Mouse (Mus musculus) brain, embryonic 14.5 days (tissue): Measurements from ENCODE around the gene Cfap43. TPM values are rescaled to one million over a fixed set of nuclear protein-coding genes. Genes with fewer than 3 reads are reported as not detected.

ENCODE experiments used
- DNase-seq: peaks from one replicate; pipeline ENCODE4 v3.0.0-alpha.2; 2011; ENCODE audit warnings: low read depth
- CTCF ChIP-seq: fragments of 200-500 bp; IDR thresholded peaks from 2 replicates; pipeline ENCODE4 v1.5.1; 2012; ENCODE audit warnings: inconsistent platforms, mild to moderate bottlenecking, moderate library complexity, borderline replicate concordance; ENCODE audit not compliant: insufficient read depth, insufficient read length; ENCODE audit errors: extremely low read depth
- POLR2A ChIP-seq: fragments of 200-500 bp; IDR thresholded peaks from 2 replicates; pipeline ENCODE4 v1.6.1; 2012; ENCODE audit warnings: mild to moderate bottlenecking, inconsistent platforms, borderline replicate concordance; ENCODE audit not compliant: poor library complexity, insufficient read depth, insufficient read length, severe bottlenecking; ENCODE audit errors: extremely low read depth
- polyA plus RNA-seq: library from polyadenylated mRNA; depleted of rRNA; stranded (reverse); fragments of >200 nt; gene quantifications from 2 replicates; pipeline ENCODE4 v1.2.3, GENCODE M21; 2012

Cfap43 gene
- polyA plus RNA-seq, 1 experiment = 2.6 TPM

DNA sequence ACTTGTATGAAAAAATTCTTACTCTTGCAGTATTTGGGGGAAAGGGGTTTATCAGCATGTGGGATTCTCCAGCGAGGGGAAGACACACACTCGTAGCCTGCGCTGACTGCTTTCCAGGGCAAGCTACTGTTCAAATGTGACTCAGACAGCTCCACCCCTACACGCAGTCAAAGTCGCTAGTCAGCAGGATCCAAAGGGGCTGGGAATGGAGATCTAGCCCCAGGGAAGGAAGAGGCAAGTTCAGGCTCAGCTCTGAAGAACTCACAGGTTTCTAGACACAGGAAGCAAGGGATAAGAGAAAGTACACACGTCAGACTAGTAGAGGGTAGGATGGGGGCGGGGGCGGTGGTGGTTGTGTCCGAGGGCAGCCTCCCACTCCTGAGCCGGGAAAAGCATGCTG, 18.5 kb downstream of the Cfap43 start:
- no peak for DNase-seq
- TF ChIP-seq POLR2A (no peak), CTCF (no peak)

DNA sequence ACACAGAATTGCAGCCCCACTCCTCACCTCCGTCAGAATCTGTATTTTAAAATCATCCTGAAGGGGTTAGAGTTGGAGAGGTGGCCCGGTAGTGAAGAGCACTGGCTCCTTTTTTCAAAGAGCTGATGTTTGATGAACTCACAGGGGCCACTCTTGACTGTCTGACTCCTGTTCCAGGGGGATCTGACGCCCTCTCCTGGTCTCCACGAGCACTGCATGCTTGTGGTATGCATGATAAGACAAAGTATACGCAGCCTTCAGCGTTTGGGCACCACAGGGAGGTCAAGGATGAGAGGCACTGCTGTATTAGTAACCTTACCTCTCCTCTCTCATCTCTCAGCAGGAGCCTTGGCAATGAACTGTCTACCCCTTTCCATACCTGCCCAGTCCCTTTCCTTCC, 19.1 kb downstream of the Cfap43 start:
- TF ChIP-seq CTCF = no peak
- TF ChIP-seq POLR2A = no peak
- DNase-seq = no peak

DNA sequence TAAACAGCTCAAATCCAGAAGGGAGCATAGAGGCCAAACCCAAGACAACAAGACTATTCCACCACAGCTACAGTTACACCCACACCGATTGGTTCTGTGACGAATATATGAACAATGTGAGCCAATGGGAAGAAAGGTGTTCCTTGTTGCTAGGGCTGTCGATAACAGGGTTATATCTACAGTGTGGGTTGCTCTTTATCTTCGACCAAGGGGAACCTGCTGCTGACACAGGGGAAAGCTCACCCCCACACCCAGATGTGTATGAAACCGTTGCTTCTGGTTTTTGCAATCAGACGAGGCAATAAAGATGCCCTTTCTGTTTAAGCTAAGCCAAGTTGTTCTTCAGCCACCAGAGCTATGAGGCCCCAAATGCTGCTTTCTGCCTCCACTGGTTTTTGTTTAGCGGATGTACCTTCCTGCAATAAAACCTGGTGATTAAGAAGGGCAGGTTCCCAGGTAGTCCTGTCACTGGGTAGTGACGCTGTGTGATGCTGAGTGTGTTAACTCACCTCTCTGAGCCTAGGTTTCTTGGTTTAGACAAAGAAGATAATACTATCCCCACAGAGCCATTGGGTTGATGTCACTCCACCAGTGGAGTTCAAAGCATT, 20.5 kb downstream of the Cfap43 start:
- DNase-seq = no peak
- TF ChIP-seq CTCF (no peak), POLR2A (no peak)

DNA sequence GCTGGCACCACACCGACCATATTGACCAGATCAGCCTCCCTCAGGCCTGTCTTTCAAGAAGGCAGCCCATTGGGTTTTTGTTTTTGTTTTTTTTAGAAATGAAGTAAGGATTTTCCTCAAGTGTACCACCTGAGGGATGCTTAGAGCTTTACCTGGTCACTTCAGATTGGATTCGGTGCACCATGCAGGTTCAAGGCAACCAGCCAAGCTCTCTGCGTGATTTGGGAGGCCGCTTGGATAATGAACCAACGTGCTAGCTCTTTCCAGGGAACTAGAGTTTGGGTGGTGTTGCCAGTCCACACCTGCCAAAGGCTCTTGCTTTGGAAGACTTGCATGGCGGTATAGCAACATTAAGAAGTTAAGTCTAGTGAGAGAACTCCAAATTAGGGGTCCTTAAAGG, 26.0 kb downstream of the Cfap43 start:
- no peak for TF ChIP-seq CTCF
- no peak for TF ChIP-seq POLR2A

DNA sequence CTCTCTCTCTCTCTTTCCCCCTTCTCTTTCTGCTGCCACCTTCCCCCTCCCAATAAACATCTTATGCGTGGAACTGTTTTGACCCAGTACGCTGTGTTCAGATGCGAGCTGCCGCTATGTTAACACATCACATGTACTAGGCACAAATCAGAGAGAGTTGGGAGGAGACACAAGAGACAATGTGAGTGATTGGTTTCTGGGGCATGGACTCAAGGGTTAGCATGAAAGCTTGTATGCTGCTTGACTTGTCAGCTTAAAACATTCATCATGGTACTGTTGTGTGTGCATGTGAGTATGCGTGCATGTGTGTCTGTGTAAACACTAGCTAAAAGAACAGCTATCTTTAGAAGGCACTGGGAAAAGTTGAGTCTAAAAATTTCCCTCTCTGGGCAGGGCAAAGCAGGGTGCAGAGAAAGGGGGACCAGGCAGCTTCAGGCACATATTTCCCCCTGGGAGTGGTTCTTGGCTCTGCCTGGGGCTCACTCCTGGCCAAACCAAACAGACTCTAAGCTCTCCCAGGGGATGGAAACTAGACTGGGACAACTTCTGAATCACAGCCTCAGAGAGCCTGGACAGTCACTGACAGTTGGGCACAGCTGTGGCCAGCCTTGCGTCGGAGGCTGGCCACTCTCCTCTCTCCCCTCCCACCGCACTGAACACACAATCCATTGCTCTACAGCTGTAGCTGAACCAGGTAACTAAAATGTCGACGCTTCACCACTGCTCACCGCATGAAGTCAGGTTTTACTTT, 27.4 kb downstream of the Cfap43 start:
- no peak for DNase-seq
- TF ChIP-seq CTCF (no peak), POLR2A (no peak)

More for the DNA sequence above, 26.0 kb downstream of the Cfap43 start:
- no peak for DNase-seq

DNA sequence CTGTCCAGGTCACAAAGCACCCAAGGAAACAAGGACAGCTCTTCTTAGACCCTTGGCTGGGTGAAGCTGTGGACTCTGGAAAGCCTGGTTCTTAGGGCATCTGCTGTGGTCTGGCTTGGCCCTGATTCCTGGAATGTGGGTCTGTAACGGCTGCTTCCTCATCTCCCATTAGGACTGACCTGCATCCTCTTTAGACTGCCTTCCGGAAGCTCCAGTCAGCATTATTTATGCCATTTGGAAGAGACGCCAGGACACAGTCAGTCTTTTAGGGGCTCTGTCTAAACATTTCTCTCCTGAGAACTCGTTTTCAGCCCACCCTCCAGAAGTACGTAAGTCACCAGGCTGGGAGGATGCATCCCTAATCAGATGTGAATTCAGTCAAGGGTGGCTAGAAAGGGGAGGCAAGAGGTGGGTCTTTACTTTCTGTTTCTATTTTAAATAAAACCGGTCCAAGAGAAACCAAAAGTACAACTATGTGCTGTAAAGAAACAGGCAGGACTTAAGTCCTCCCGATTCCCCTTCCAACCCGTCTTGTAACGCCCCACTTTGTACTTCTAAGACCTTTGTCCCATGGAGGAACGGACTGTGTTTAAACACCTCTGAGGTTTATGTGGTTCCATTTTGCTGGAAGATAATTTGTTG, 28.5 kb downstream of the Cfap43 start:
- no peak for DNase-seq
- TF ChIP-seq POLR2A = no peak
- TF ChIP-seq CTCF = no peak

DNA sequence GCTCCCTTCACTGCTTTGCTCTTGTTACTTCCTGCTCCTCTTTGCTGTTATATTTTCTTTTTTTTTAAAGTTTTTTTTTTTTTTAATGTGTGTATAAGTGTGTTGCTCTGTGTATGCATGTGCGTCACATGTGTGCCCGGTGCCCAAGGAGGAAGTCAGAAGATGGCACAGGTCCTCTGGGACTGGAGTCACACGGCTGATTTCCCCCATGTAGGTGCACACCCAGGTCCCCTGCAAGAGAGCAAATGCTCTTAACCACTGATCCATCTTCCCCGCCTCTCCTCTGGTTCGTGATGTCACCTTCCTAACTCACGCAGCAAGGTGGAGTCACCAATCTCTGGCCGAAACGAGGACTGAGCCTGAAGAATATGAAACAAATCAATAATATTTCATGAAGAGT, 31.1 kb downstream of the Cfap43 start:
- TF ChIP-seq CTCF (no peak), POLR2A (no peak)
- no peak for DNase-seq

DNA sequence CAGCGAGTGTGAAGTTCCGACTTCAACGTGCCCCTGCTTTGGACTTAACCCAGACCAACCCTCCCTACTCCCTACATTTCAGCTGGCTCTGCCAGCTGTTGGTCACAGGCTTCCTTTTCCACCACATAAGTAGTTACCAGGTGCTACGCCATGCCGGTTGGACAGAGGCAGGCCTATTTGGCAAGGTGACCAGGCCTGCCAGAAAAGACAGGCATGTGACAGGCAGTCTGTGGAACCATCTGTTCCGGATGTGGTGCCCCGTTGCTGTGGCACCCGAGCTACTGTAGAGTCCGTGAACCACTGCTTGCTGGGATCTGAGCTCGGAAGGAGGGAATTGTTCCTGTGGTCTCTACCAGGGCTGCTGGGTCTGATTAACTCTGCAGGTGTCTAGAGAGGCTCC, 31.7 kb downstream of the Cfap43 start:
- peak; percentile 56 for DNase-seq

DNA sequence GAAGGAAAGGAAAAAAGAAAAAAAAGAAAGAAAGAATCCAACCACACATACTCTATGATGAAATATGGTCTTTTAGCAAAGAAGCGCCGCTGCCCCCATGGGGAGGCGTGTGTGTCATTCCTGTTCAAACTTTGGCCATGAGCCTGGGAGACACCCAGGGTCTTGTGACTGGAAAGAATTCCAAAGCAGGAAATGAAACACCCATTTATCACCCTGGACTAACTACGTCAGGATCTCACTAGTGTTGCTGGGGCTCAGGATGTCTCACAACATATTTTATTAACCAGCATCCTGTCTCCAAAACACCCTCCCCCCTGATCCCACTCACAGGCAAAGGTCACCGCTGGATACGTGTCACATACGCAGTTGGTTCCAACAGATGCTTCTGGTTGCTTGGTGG, 32.5 kb downstream of the Cfap43 start:
- no peak for DNase-seq
- TF ChIP-seq CTCF = no peak
- no peak for TF ChIP-seq POLR2A

More for the DNA sequence above, 31.7 kb downstream of the Cfap43 start:
- TF ChIP-seq POLR2A (no peak), CTCF (no peak)

DNA sequence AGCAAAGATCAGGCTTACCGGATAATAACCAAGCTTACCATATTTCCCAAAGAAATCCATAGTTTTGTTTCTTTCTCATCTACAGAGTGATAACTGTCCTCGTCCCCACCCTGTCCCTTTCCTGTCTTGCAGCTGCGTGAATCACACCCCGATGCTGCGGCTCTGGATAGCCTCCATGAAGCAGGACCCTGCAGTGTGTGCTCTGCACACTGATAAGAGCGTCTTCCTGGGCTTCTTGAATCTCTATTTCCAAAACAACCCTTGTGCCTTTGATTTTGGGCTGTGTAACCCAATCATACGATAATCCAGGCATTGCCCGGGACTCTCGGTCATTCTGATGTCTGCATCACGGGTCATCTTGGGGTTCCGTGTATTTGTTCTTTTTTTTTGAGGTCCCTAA, 33.2 kb downstream of the Cfap43 start:
- DNase-seq = no peak
- TF ChIP-seq CTCF (no peak), POLR2A (no peak)

DNA sequence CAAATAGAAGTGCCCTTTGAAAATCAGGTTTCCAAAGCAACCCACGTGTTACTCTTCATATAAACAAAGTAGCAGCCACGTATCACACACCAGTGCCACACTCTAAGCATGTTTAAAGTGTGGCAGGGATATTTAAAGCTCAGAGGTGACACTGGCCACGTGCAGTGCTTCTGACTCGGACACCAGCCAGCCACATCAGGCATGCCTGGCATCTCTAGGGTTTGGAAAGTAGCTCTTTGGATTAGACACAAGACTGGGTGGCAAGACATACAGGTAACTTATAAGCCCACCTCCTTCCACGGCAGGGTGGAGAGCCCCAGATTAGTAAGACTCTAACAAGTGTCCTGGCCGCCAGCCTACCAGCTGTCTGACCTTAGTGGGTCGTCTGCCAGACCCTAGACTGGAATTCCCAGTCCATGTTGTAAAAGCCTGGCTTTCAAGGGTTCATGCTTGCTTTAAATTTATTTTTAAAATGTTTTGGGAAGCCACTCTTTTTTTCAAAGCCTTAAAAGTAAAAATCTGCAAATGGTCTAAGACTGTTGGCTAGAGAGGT, 33.8 kb downstream of the Cfap43 start:
- DNase-seq = no peak
- TF ChIP-seq POLR2A (no peak), CTCF (no peak)
